Mouse (Mus musculus) heart, embryonic 11.5 days (tissue): ENCODE data around the gene Prss45. TPM values are rescaled to one million over a fixed set of nuclear protein-coding genes. Genes with fewer than 3 reads are reported as not detected.

ENCODE experiments used
- ATAC-seq: fragments of 200-750 bp; cut with Nextera tagmentation; replicated peaks from 2 replicates; pipeline ENCODE4 v1.8.0; 2017; ENCODE audit warnings: moderate library complexity; ENCODE audit not compliant: insufficient number of reproducible peaks, low FRiP score, low TSS enrichment
- H3K27ac ChIP-seq: fragments of 300-500 bp; sonication (generic); 2 replicates; pipeline ENCODE4 v1.5.1; 2014; ENCODE audit warnings: mild to moderate bottlenecking, low read depth, low read length
- H3K27me3 ChIP-seq: fragments of 300-500 bp; sonication (generic); 2 replicates; pipeline ENCODE4 v1.6.1; 2014; ENCODE audit warnings: mild to moderate bottlenecking, low read length, mixed read lengths; ENCODE audit not compliant: control insufficient read depth, insufficient read depth
- H3K36me3 ChIP-seq: fragments of 300-500 bp; sonication (generic); 2 replicates; pipeline ENCODE4 v1.6.1; 2014; ENCODE audit warnings: mild to moderate bottlenecking, low read length, moderate library complexity, mixed read lengths; ENCODE audit not compliant: control insufficient read depth, insufficient read depth
- H3K4me1 ChIP-seq: fragments of 300-500 bp; sonication (generic); 2 replicates; pipeline ENCODE4 v1.6.1; 2014; ENCODE audit warnings: low read length; ENCODE audit not compliant: control insufficient read depth, insufficient read depth
- H3K4me2 ChIP-seq: fragments of 300-500 bp; sonication (generic); 2 replicates; pipeline ENCODE4 v1.6.1; 2014; ENCODE audit warnings: mild to moderate bottlenecking, moderate library complexity
- H3K4me3 ChIP-seq: fragments of 300-500 bp; sonication (generic); 2 replicates; pipeline ENCODE4 v1.5.1; 2014; ENCODE audit warnings: low read depth, low read length
- H3K9ac ChIP-seq: fragments of 300-500 bp; sonication (generic); 2 replicates; pipeline ENCODE4 v1.6.1; 2014; ENCODE audit warnings: mild to moderate bottlenecking, low read depth, low read length, moderate library complexity
- H3K9me3 ChIP-seq: fragments of 300-500 bp; sonication (generic); replicated peaks from 2 replicates; pipeline ENCODE4 v1.6.1; 2016; ENCODE audit warnings: low read length; ENCODE audit not compliant: control insufficient read depth
- WGBS: fragments of 180-500 bp; shearing (Covaris S2); extraction: QIAGEN DNeasy Blood & Tissue Kit; methylation state at CpG from one replicate; pipeline ENCODE4 v1.1.7; 2014; ENCODE audit not compliant: insufficient replicate concordance; 5-methylcytosine and 5-hydroxymethylcytosine counted together
- polyA plus RNA-seq: library from polyadenylated mRNA; unstranded; fragments of >200 nt; fragmentation: Nextera tagmentation; extraction: Ambion mirVana; gene quantifications from 2 replicates; pipeline ENCODE4 v1.2.1, GENCODE M21; 2014

Prss45 gene
- polyA plus RNA-seq, 1 experiment from 2014 or later: not detected

- H3K27me3 ChIP-seq: peaks cover 30% of the 10 kb centered on the region
- H3K27ac ChIP-seq: no peak overlapping the region
- no peaks in the 10 kb centered on the region for H3K36me3 ChIP-seq
- ATAC-seq: no peak
- WGBS: 19% methylated on average over 7 of the region's 7 CpGs
- H3K4me2 ChIP-seq: no peak overlapping the region
- no peaks in the 10 kb centered on the region for H3K4me1 ChIP-seq
- no peaks in the 10 kb centered on the region for H3K9me3 ChIP-seq
- H3K4me3 ChIP-seq: no peak overlapping the region
- no peak overlapping the region for H3K9ac ChIP-seq
Measured at GRCm38 (mm10) chr9:110871030-110871429, 36.6 kb downstream of the Prss45 start.

GRCm38 (mm10) chr9:110873681-110874659 lies 39.6 kb downstream of the Prss45 start:
- no peaks in the 10 kb centered on the region for H3K9me3 ChIP-seq
- no peaks in the 10 kb centered on the region for H3K36me3 ChIP-seq
- peaks cover 33% of the 10 kb centered on the region for H3K27me3 ChIP-seq
- no peak for ATAC-seq
- H3K4me1 ChIP-seq: no peaks in the 10 kb centered on the region
- H3K4me2 ChIP-seq: peak overlapping the region; percentile 66
- peak overlapping the region; percentile 33 for H3K4me3 ChIP-seq
- 13% methylated on average over 40 of the region's 40 CpGs for WGBS
- H3K9ac ChIP-seq: 0 out of 2 replicates have a peak overlapping the region, but pooled peaks have one; percentile 39
- H3K27ac ChIP-seq: no peak overlapping the region

GRCm38 (mm10) chr9:110874660-110875191 lies 40.3 kb downstream of the Prss45 start:
- 35% methylated on average over 3 of the region's 3 CpGs for WGBS
- ATAC-seq: no peak

GRCm38 (mm10) chr9:110875288-110875695 lies 40.9 kb downstream of the Prss45 start:
- Histone ChIP-seq H3K4me1 (peaks cover 8% of the 10 kb centered on the region; the same call in 1 of the 2 replicates), H3K4me2 (no peak overlapping the region), H3K27me3 (peaks cover 46% of the 10 kb centered on the region), H3K36me3 (no peaks in the 10 kb centered on the region), H3K4me3 (no peak overlapping the region), H3K9ac (no peak overlapping the region), H3K27ac (no peak overlapping the region), H3K9me3 (no peaks in the 10 kb centered on the region)
- ATAC-seq: no peak
- WGBS: 22% methylated on average over 4 of the region's 6 CpGs

More at GRCm38 (mm10) chr9:110874660-110875191, 40.3 kb downstream of the Prss45 start:
- no peaks in the 10 kb centered on the region for H3K36me3 ChIP-seq
- no peak overlapping the region for H3K4me3 ChIP-seq
- H3K4me2 ChIP-seq: no peak overlapping the region
- H3K27me3 ChIP-seq: peaks cover 40% of the 10 kb centered on the region
- no peaks in the 10 kb centered on the region for H3K9me3 ChIP-seq
- no peak overlapping the region for H3K27ac ChIP-seq
- H3K4me1 ChIP-seq: peaks cover 4% of the 10 kb centered on the region; the same call in 1 of the 2 replicates
- H3K9ac ChIP-seq: no peak overlapping the region

GRCm38 (mm10) chr9:110877353-110877752 lies 43.0 kb downstream of the Prss45 start:
- H3K9ac ChIP-seq: no peak overlapping the region
- H3K4me2 ChIP-seq: no peak overlapping the region
- H3K4me1 ChIP-seq: peaks cover 11% of the 10 kb centered on the region; the same call in 1 of the 2 replicates
- no peak overlapping the region for H3K4me3 ChIP-seq
- no peaks in the 10 kb centered on the region for H3K36me3 ChIP-seq
- H3K27ac ChIP-seq: no peak overlapping the region
- H3K9me3 ChIP-seq: no peaks in the 10 kb centered on the region
- peaks cover 64% of the 10 kb centered on the region for H3K27me3 ChIP-seq
- 76% methylated on average over 1 of the region's 1 CpGs for WGBS
- no peak for ATAC-seq

- Histone ChIP-seq H3K36me3 (no peaks in the 10 kb centered on the region), H3K4me2 (no peak overlapping the region), H3K9me3 (no peaks in the 10 kb centered on the region), H3K27me3 (peaks cover 59% of the 10 kb centered on the region), H3K4me1 (peaks cover 11% of the 10 kb centered on the region; the same call in 1 of the 2 replicates), H3K4me3 (no peak overlapping the region), H3K27ac (no peak overlapping the region), H3K9ac (no peak overlapping the region)
- whole genome bisulfite sequencing: 75% methylated on average over 5 of the region's 5 CpGs
- no peak for ATAC-seq
Measured at GRCm38 (mm10) chr9:110877888-110878287, 43.5 kb downstream of the Prss45 start.

GRCm38 (mm10) chr9:110879191-110879920 lies 45.0 kb downstream of the Prss45 start, which contains the start of gene Als2cl:
TSS of gene Als2cl (plus strand) at chr9:110879870.
- H3K27me3 ChIP-seq: peaks cover 45% of the 10 kb centered on the region
- WGBS: 17% methylated on average over 12 of the region's 12 CpGs

GRCm38 (mm10) chr9:110879998-110880561 lies 45.7 kb downstream of the Prss45 start, which contains the start of gene Tmie:
TSS of gene Tmie (minus strand) at chr9:110880113.
- H3K4me2 ChIP-seq: peak within 1 kb of the TSS; percentile 96
- no peaks in the 10 kb centered on the region for H3K36me3 ChIP-seq
- no peaks in the 10 kb centered on the region for H3K9me3 ChIP-seq
- H3K4me3 ChIP-seq: peak within 1 kb of the TSS; percentile 67
- peak; percentile 44; the same call in 1 of the 2 replicates for ATAC-seq
- peak within 1 kb of the TSS; percentile 67 for H3K9ac ChIP-seq
- H3K27me3 ChIP-seq: peaks cover 41% of the 10 kb centered on the region
- H3K4me1 ChIP-seq: peaks cover 11% of the 10 kb centered on the region; the same call in 1 of the 2 replicates
- under 1% methylated on average over 55 of the region's 57 CpGs for WGBS
- no peak within 1 kb of the TSS for H3K27ac ChIP-seq

More at GRCm38 (mm10) chr9:110879191-110879920, 45.0 kb downstream of the Prss45 start, which contains the start of gene Als2cl:
- no peak for ATAC-seq
- Histone ChIP-seq H3K27ac (no peak within 1 kb of the TSS), H3K4me1 (peaks cover 11% of the 10 kb centered on the region; the same call in 1 of the 2 replicates), H3K36me3 (no peaks in the 10 kb centered on the region), H3K4me3 (peak within 1 kb of the TSS; percentile 67), H3K9me3 (no peaks in the 10 kb centered on the region), H3K9ac (peak within 1 kb of the TSS; percentile 67), H3K4me2 (peak within 1 kb of the TSS; percentile 96)
